Mouse (Mus musculus) embryonic facial prominence, embryonic 11.5 days (tissue): ENCODE measurements at regions not wholly inside any gene's neighbourhood (a gene's known extent, or its start where the extent isn't known, plus 50 kb on each side); places are given as distances from the start of the nearest gene placed in this dataset.

Source experiments
- ATAC-seq: fragments of 200-750 bp; cut with Nextera tagmentation; replicated peaks from 2 replicates; pipeline ENCODE4 v1.8.0; 2017; ENCODE audit warnings: low read depth; ENCODE audit not compliant: insufficient number of reproducible peaks, low FRiP score, low TSS enrichment
- DNase-seq: peaks from one replicate; pipeline ENCODE4 v3.0.0-alpha.2; 2015; ENCODE audit warnings: low spot score
- H3K27ac ChIP-seq: fragments of 300-500 bp; sonication (generic); replicated peaks from 2 replicates; pipeline ENCODE4 v1.5.1; 2014; ENCODE audit warnings: mild to moderate bottlenecking, low read depth, low read length, control low read depth
- H3K27me3 ChIP-seq: fragments of 300-500 bp; sonication (generic); 2 replicates; pipeline ENCODE4 v1.6.1; 2014; ENCODE audit warnings: mild to moderate bottlenecking, low read length, moderate library complexity, mixed read lengths; ENCODE audit not compliant: control insufficient read depth, insufficient read depth
- H3K36me3 ChIP-seq: fragments of 300-500 bp; sonication (generic); replicated peaks from 2 replicates; pipeline ENCODE4 v1.6.1; 2014; ENCODE audit warnings: low read depth, mild to moderate bottlenecking, low read length, moderate library complexity, mixed read lengths; ENCODE audit not compliant: control insufficient read depth, insufficient read depth
- H3K4me1 ChIP-seq: fragments of 300-500 bp; sonication (generic); 2 replicates; pipeline ENCODE4 v1.6.1; 2014; ENCODE audit warnings: low read length, mixed read lengths; ENCODE audit not compliant: control insufficient read depth, insufficient read depth
- H3K4me2 ChIP-seq: fragments of 300-500 bp; sonication (generic); 2 replicates; pipeline ENCODE4 v1.6.1; 2014; ENCODE audit warnings: low read depth, mild to moderate bottlenecking, control low read depth, low read length, moderate library complexity
- H3K4me3 ChIP-seq: fragments of 300-500 bp; sonication (generic); 2 replicates; pipeline ENCODE4 v1.5.1; 2014; ENCODE audit warnings: low read depth, low read length, control low read depth
- H3K9ac ChIP-seq: fragments of 300-500 bp; sonication (generic); replicated peaks from 2 replicates; pipeline ENCODE4 v1.6.1; 2014; ENCODE audit warnings: mild to moderate bottlenecking, control low read depth, low read length
- H3K9me3 ChIP-seq: fragments of 300-500 bp; sonication (generic); replicated peaks from 2 replicates; pipeline ENCODE4 v1.6.1; 2016; ENCODE audit warnings: mild to moderate bottlenecking, low read length, inconsistent platforms, mixed read lengths; ENCODE audit not compliant: control insufficient read depth
- WGBS: fragments of 180-500 bp; shearing (Covaris S2); extraction: QIAGEN DNeasy Blood & Tissue Kit; methylation state at CpG from one replicate; pipeline ENCODE4 v1.1.7; 2014; 5-methylcytosine and 5-hydroxymethylcytosine counted together

GRCm38 (mm10) chr16:53480664-53481063, 1026.8 kb upstream of the Alcam start:
- no peaks in the 10 kb centered on the region for H3K36me3 ChIP-seq
- H3K4me1 ChIP-seq, result no peaks in the 10 kb centered on the region
- no peaks in the 10 kb centered on the region for H3K9me3 ChIP-seq
- ATAC-seq (no peak), DNase-seq (no peak)
- no peak overlapping the region for H3K9ac ChIP-seq
- no peak overlapping the region for H3K27ac ChIP-seq
- H3K27me3 ChIP-seq, result no peaks in the 10 kb centered on the region
- no peak overlapping the region for H3K4me2 ChIP-seq
- H3K4me3 ChIP-seq, result no peak overlapping the region

GRCm38 (mm10) chr16:53439511-53439910, 985.6 kb upstream of the Alcam start:
- H3K4me3 ChIP-seq, result no peak overlapping the region
- H3K4me1 ChIP-seq, result no peaks in the 10 kb centered on the region
- ATAC-seq (no peak), DNase-seq (no peak)
- H3K27me3 ChIP-seq, result no peaks in the 10 kb centered on the region
- 86% methylated on average over 4 of the region's 4 CpGs for WGBS
- H3K9ac ChIP-seq, result no peak overlapping the region
- H3K4me2 ChIP-seq, result no peak overlapping the region
- no peaks in the 10 kb centered on the region for H3K36me3 ChIP-seq
- no peaks in the 10 kb centered on the region for H3K9me3 ChIP-seq
- H3K27ac ChIP-seq, result no peak overlapping the region

- Histone ChIP-seq H3K27ac (no peak overlapping the region), H3K9ac (no peak overlapping the region), H3K4me2 (no peak overlapping the region), H3K4me1 (no peaks in the 10 kb centered on the region), H3K36me3 (no peaks in the 10 kb centered on the region), H3K4me3 (no peak overlapping the region), H3K27me3 (no peaks in the 10 kb centered on the region), H3K9me3 (no peaks in the 10 kb centered on the region)
- ATAC-seq (no peak), DNase-seq (no peak)
- 70% methylated on average over 2 of the region's 2 CpGs for WGBS
Observed at GRCm38 (mm10) chr16:53418416-53418815, 964.5 kb upstream of the Alcam start.

DNA sequence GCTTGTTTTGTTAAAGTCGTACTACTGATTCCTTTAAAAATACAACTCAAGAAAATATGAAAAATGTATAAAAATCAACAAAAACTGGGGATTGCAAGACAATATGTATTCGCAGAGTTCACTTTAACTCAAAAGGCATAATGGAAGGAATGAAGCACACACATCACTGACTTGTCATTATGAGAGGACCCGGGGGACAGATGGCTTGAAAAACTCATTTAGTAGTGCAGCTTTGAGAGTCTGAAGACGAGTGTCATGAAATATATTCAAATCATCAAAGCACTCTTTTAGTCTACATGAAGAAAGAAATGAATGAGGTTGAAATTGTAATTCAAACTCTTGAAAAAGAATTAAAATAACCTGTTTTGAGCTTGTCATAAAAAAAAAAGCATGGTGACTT, 931.3 kb upstream of the Alcam start:
- no peak overlapping the region for H3K4me3 ChIP-seq
- H3K9ac ChIP-seq, result no peak overlapping the region
- WGBS, result 75% methylated on average over 4 of the region's 4 CpGs
- DNase-seq, result no peak
- H3K9me3 ChIP-seq, result no peaks in the 10 kb centered on the region
- no peak overlapping the region for H3K27ac ChIP-seq
- no peaks in the 10 kb centered on the region for H3K36me3 ChIP-seq
- ATAC-seq, result no peak
- no peak overlapping the region for H3K4me2 ChIP-seq
- no peaks in the 10 kb centered on the region for H3K27me3 ChIP-seq
- no peaks in the 10 kb centered on the region for H3K4me1 ChIP-seq

GRCm38 (mm10) chr16:53342153-53342552, 888.3 kb upstream of the Alcam start:
- H3K4me2 ChIP-seq, result no peak overlapping the region
- no peak for DNase-seq
- no peak overlapping the region for H3K9ac ChIP-seq
- WGBS, result 87% methylated on average over 3 of the region's 3 CpGs
- H3K9me3 ChIP-seq, result no peaks in the 10 kb centered on the region
- H3K36me3 ChIP-seq, result no peaks in the 10 kb centered on the region
- H3K4me3 ChIP-seq, result no peak overlapping the region
- no peak overlapping the region for H3K27ac ChIP-seq
- H3K4me1 ChIP-seq, result no peaks in the 10 kb centered on the region
- H3K27me3 ChIP-seq, result no peaks in the 10 kb centered on the region
- no peak for ATAC-seq

GRCm38 (mm10) chr16:53326353-53326752, 872.5 kb upstream of the Alcam start:
- no peaks in the 10 kb centered on the region for H3K4me1 ChIP-seq
- H3K9me3 ChIP-seq, result no peaks in the 10 kb centered on the region
- no peak overlapping the region for H3K9ac ChIP-seq
- H3K36me3 ChIP-seq, result no peaks in the 10 kb centered on the region
- H3K27ac ChIP-seq, result no peak overlapping the region
- no peak overlapping the region for H3K4me3 ChIP-seq
- ATAC-seq (no peak), DNase-seq (no peak)
- H3K27me3 ChIP-seq, result no peaks in the 10 kb centered on the region
- H3K4me2 ChIP-seq, result no peak overlapping the region

DNA sequence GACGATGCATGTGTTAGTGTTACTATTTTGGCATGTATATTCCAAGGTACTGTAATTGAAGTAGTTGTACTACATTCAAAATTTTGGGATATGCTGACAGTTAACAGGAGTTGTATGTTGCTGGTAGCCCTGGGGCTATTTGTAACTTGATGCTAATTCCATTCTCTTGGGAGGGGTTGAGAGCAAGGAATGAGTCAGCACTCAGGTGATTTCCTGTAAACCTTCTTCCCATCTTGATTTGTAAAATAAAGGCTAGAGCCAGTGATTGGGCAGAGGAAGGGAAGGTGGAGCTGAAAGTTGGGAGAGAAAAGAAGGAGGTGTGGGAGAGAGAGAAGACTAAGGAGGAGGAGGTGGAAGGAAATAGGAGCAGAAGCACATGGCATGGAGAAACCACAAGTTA, 838.2 kb upstream of the Alcam start:
- DNase-seq, result peak; percentile 24
- Histone ChIP-seq H3K27me3 (no peaks in the 10 kb centered on the region), H3K27ac (no peak overlapping the region), H3K4me2 (no peak overlapping the region), H3K36me3 (no peaks in the 10 kb centered on the region), H3K9ac (no peak overlapping the region), H3K4me1 (no peaks in the 10 kb centered on the region), H3K4me3 (no peak overlapping the region), H3K9me3 (no peaks in the 10 kb centered on the region)
- ATAC-seq, result no peak
- 76% methylated on average over 1 of the region's 1 CpGs for WGBS

GRCm38 (mm10) chr16:53282014-53282413, 828.1 kb upstream of the Alcam start:
- WGBS, result 88% methylated on average over 2 of the region's 2 CpGs
- ATAC-seq (no peak), DNase-seq (no peak)
- Histone ChIP-seq H3K9ac (no peak overlapping the region), H3K4me2 (no peak overlapping the region), H3K9me3 (no peaks in the 10 kb centered on the region), H3K4me1 (no peaks in the 10 kb centered on the region), H3K27me3 (no peaks in the 10 kb centered on the region), H3K4me3 (no peak overlapping the region), H3K27ac (no peak overlapping the region), H3K36me3 (no peaks in the 10 kb centered on the region)

DNA sequence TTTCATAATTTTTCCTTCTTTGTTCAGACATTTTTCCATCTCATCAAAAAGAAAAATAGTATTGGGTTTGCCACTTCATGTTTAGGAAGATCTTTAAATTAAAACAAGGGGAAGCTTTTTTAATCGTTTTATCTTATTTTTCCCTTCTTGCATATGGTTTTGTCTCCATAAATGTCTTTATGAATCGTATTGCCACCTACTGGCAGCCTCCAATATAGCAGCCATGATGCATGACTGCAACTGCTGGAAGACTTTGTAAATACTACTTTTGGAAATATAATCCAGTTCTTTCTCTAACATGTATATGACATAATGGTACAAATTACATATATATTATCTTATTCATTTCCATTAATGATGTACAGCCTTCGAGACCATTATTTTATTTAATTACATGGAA, 812.2 kb upstream of the Alcam start:
- ATAC-seq (no peak), DNase-seq (peak; percentile 89)
- 28% methylated on average over 3 of the region's 3 CpGs for WGBS
- Histone ChIP-seq H3K4me2 (no peak overlapping the region), H3K9ac (no peak overlapping the region), H3K4me1 (no peaks in the 10 kb centered on the region), H3K36me3 (no peaks in the 10 kb centered on the region), H3K27me3 (no peaks in the 10 kb centered on the region), H3K4me3 (no peak overlapping the region), H3K27ac (no peak overlapping the region), H3K9me3 (no peaks in the 10 kb centered on the region)
